Mouse (Mus musculus) erythroblast, embryonic 14.5 days (primary cell): ENCODE results near the gene Ctsw.

Experiments
- GATA1 ChIP-seq: IDR thresholded peaks from 2 replicates; pipeline ENCODE4 v1.6.1; 2012; ENCODE audit warnings: low read length, inconsistent platforms, mixed read lengths
- TAL1 ChIP-seq: IDR thresholded peaks from 3 replicates; pipeline ENCODE4 v1.6.1; 2012; ENCODE audit warnings: low read length, inconsistent platforms, mixed read lengths

- TF ChIP-seq GATA1 (no peak), TAL1 (no peak)
Measured at GRCm38 (mm10) chr19:5475069-5475714, 6.9 kb upstream of the Ctsw start.
